Mouse (Mus musculus) heart, embryonic 16.5 days (tissue): ENCODE measurements around the gene Cdc27. TPM values are rescaled to one million over a fixed set of nuclear protein-coding genes. Genes with fewer than 3 reads are reported as not detected.

Experiments used
- polyA plus RNA-seq: library from polyadenylated mRNA; unstranded; fragments of >200 nt; fragmentation: Nextera tagmentation; extraction: Ambion mirVana; gene quantifications from 2 replicates; pipeline ENCODE4 v1.2.1, GENCODE M21; 2015

Cdc27 gene
- polyA plus RNA-seq, 1 experiment from 2014 or later: 33.9 TPM

Other genes with a start within 250 kb of the Cdc27 start
- gene Kansl1, start 81.8 kb downstream of the Cdc27 start, polyA plus RNA-seq: 12.5 and 13.2 TPM in 2 replicates
- gene Myl4, start within 50 bp of the Cdc27 start, polyA plus RNA-seq: 1,596 and 1,841 TPM in 2 replicates
- 3.5 and 4.0 TPM in 2 replicates for gene Itgb3, start 57.4 kb upstream of the Cdc27 start, polyA plus RNA-seq
- 0.01 TPM in 1 of 2 replicates, not detected in the other for gene Gm11639, start 135.1 kb upstream of the Cdc27 start, polyA plus RNA-seq